Mouse (Mus musculus) embryonic facial prominence, embryonic 11.5 days (tissue): ENCODE data around the gene Etfb. TPM values are rescaled to one million over a fixed set of nuclear protein-coding genes. Genes with fewer than 3 reads are reported as not detected.

ENCODE experiments used
- ATAC-seq: fragments of 200-750 bp; cut with Nextera tagmentation; replicated peaks from 2 replicates; pipeline ENCODE4 v1.8.0; 2017; ENCODE audit warnings: low read depth; ENCODE audit not compliant: insufficient number of reproducible peaks, low FRiP score, low TSS enrichment
- DNase-seq: peaks from one replicate; pipeline ENCODE4 v3.0.0-alpha.2; 2015; ENCODE audit warnings: low spot score
- H3K27ac ChIP-seq: fragments of 300-500 bp; sonication (generic); replicated peaks from 2 replicates; pipeline ENCODE4 v1.5.1; 2014; ENCODE audit warnings: mild to moderate bottlenecking, low read depth, low read length, control low read depth
- H3K27me3 ChIP-seq: fragments of 300-500 bp; sonication (generic); 2 replicates; pipeline ENCODE4 v1.6.1; 2014; ENCODE audit warnings: mild to moderate bottlenecking, low read length, moderate library complexity, mixed read lengths; ENCODE audit not compliant: control insufficient read depth, insufficient read depth
- H3K36me3 ChIP-seq: fragments of 300-500 bp; sonication (generic); replicated peaks from 2 replicates; pipeline ENCODE4 v1.6.1; 2014; ENCODE audit warnings: low read depth, mild to moderate bottlenecking, low read length, moderate library complexity, mixed read lengths; ENCODE audit not compliant: control insufficient read depth, insufficient read depth
- H3K4me1 ChIP-seq: fragments of 300-500 bp; sonication (generic); 2 replicates; pipeline ENCODE4 v1.6.1; 2014; ENCODE audit warnings: low read length, mixed read lengths; ENCODE audit not compliant: control insufficient read depth, insufficient read depth
- H3K4me2 ChIP-seq: fragments of 300-500 bp; sonication (generic); 2 replicates; pipeline ENCODE4 v1.6.1; 2014; ENCODE audit warnings: low read depth, mild to moderate bottlenecking, control low read depth, low read length, moderate library complexity
- H3K4me3 ChIP-seq: fragments of 300-500 bp; sonication (generic); 2 replicates; pipeline ENCODE4 v1.5.1; 2014; ENCODE audit warnings: low read depth, low read length, control low read depth
- H3K9ac ChIP-seq: fragments of 300-500 bp; sonication (generic); replicated peaks from 2 replicates; pipeline ENCODE4 v1.6.1; 2014; ENCODE audit warnings: mild to moderate bottlenecking, control low read depth, low read length
- H3K9me3 ChIP-seq: fragments of 300-500 bp; sonication (generic); replicated peaks from 2 replicates; pipeline ENCODE4 v1.6.1; 2016; ENCODE audit warnings: mild to moderate bottlenecking, low read length, inconsistent platforms, mixed read lengths; ENCODE audit not compliant: control insufficient read depth
- WGBS: fragments of 180-500 bp; shearing (Covaris S2); extraction: QIAGEN DNeasy Blood & Tissue Kit; methylation state at CpG from one replicate; pipeline ENCODE4 v1.1.7; 2014; 5-methylcytosine and 5-hydroxymethylcytosine counted together
- polyA plus RNA-seq: library from polyadenylated mRNA; unstranded; fragments of >200 nt; fragmentation: Nextera tagmentation; extraction: Ambion mirVana; gene quantifications from 2 replicates; pipeline ENCODE4 v1.2.1, GENCODE M21; 2014

Gene Etfb
- polyA plus RNA-seq, 1 experiment from 2014 or later = 240 TPM

GRCm38 (mm10) chr7:43440482-43440881 lies 3.4 kb upstream of the Etfb start, which contains the start of gene Cldnd2:
Gene Cldnd2 (plus strand): TSS chr7:43440782.
- H3K27me3 ChIP-seq = no peaks in the 10 kb centered on the region
- ATAC-seq (no peak), DNase-seq (no peak)
- no peak within 1 kb of the TSS for H3K4me2 ChIP-seq
- WGBS = 82% methylated on average over 6 of the region's 6 CpGs
- no peaks in the 10 kb centered on the region for H3K36me3 ChIP-seq
- no peak within 1 kb of the TSS for H3K4me3 ChIP-seq
- H3K27ac ChIP-seq = no peak within 1 kb of the TSS
- no peaks in the 10 kb centered on the region for H3K9me3 ChIP-seq
- H3K9ac ChIP-seq = no peak within 1 kb of the TSS
- H3K4me1 ChIP-seq = no peaks in the 10 kb centered on the region

- WGBS = 77% methylated on average over 3 of the region's 3 CpGs
- ATAC-seq = no peak
These were observed 2.8 kb upstream of the Etfb start for GRCm38 (mm10) chr7:43441071-43441470.

GRCm38 (mm10) chr7:43442684-43443083 lies 1.2 kb upstream of the Etfb start:
- DNase-seq = no peak
- Histone ChIP-seq H3K4me1 (no peaks in the 10 kb centered on the region), H3K9ac (peak overlapping the region; percentile 67), H3K4me2 (peak overlapping the region; percentile 84), H3K4me3 (peak overlapping the region; percentile 47), H3K36me3 (no peaks in the 10 kb centered on the region), H3K27me3 (no peaks in the 10 kb centered on the region), H3K9me3 (no peaks in the 10 kb centered on the region), H3K27ac (peak overlapping the region; percentile 77)
- ATAC-seq = no peak
- WGBS = 9% methylated on average over 9 of the region's 9 CpGs

More at GRCm38 (mm10) chr7:43441071-43441470, 2.8 kb upstream of the Etfb start:
- Histone ChIP-seq H3K4me2 (no peak overlapping the region), H3K27me3 (no peaks in the 10 kb centered on the region), H3K4me3 (no peak overlapping the region), H3K9ac (no peak overlapping the region), H3K4me1 (no peaks in the 10 kb centered on the region), H3K36me3 (no peaks in the 10 kb centered on the region), H3K9me3 (no peaks in the 10 kb centered on the region), H3K27ac (no peak overlapping the region)
- DNase-seq = no peak

GRCm38 (mm10) chr7:43443126-43443916 lies 562 bp upstream of the Etfb start:
- no peaks in the 10 kb centered on the region for H3K9me3 ChIP-seq
- ATAC-seq (peak; percentile 88), DNase-seq (peak; percentile 70)
- H3K9ac ChIP-seq = peak overlapping the region; percentile 67
- peak overlapping the region; percentile 77 for H3K27ac ChIP-seq
- WGBS = under 1% methylated on average over 36 of the region's 36 CpGs
- H3K4me2 ChIP-seq = peak overlapping the region; percentile 84
- H3K4me3 ChIP-seq = peak overlapping the region; percentile 47
- H3K4me1 ChIP-seq = no peaks in the 10 kb centered on the region
- H3K36me3 ChIP-seq = no peaks in the 10 kb centered on the region
- no peaks in the 10 kb centered on the region for H3K27me3 ChIP-seq

- H3K4me3 ChIP-seq = no peak overlapping the region
- no peaks in the 10 kb centered on the region for H3K27me3 ChIP-seq
- no peak overlapping the region for H3K9ac ChIP-seq
- no peak for DNase-seq
- 89% methylated on average over 4 of the region's 4 CpGs for WGBS
- no peak overlapping the region for H3K27ac ChIP-seq
- no peak for ATAC-seq
- H3K4me2 ChIP-seq = no peak overlapping the region
- H3K9me3 ChIP-seq = no peaks in the 10 kb centered on the region
- H3K36me3 ChIP-seq = no peaks in the 10 kb centered on the region
- H3K4me1 ChIP-seq = no peaks in the 10 kb centered on the region
These were observed 3.9 kb downstream of the Etfb start for GRCm38 (mm10) chr7:43447801-43448200.

- no peak overlapping the region for H3K4me3 ChIP-seq
- H3K27ac ChIP-seq = no peak overlapping the region
- DNase-seq (no peak), ATAC-seq (no peak)
- WGBS = 76% methylated on average over 2 of the region's 3 CpGs
- H3K4me1 ChIP-seq = no peaks in the 10 kb centered on the region
- H3K9ac ChIP-seq = no peak overlapping the region
- no peaks in the 10 kb centered on the region for H3K9me3 ChIP-seq
- H3K4me2 ChIP-seq = no peak overlapping the region
- H3K36me3 ChIP-seq = no peaks in the 10 kb centered on the region
- no peaks in the 10 kb centered on the region for H3K27me3 ChIP-seq
These were observed 4.4 kb downstream of the Etfb start for GRCm38 (mm10) chr7:43448246-43448645.

GRCm38 (mm10) chr7:43449811-43450210 lies 5.9 kb downstream of the Etfb start:
- no peaks in the 10 kb centered on the region for H3K4me1 ChIP-seq
- no peak overlapping the region for H3K27ac ChIP-seq
- no peak overlapping the region for H3K4me3 ChIP-seq
- no peak overlapping the region for H3K9ac ChIP-seq
- no peaks in the 10 kb centered on the region for H3K9me3 ChIP-seq
- H3K36me3 ChIP-seq = no peaks in the 10 kb centered on the region
- no peak overlapping the region for H3K4me2 ChIP-seq
- WGBS = 100% methylated on average over 2 of the region's 2 CpGs
- H3K27me3 ChIP-seq = no peaks in the 10 kb centered on the region
- ATAC-seq = no peak
- DNase-seq = no peak

- 95% methylated on average over 11 of the region's 11 CpGs for WGBS
- Histone ChIP-seq H3K4me3 (no peak overlapping the region), H3K4me1 (no peaks in the 10 kb centered on the region), H3K36me3 (peaks cover 4% of the 10 kb centered on the region; the same call in 1 of the 2 replicates), H3K4me2 (no peak overlapping the region), H3K9me3 (no peaks in the 10 kb centered on the region), H3K9ac (no peak overlapping the region), H3K27me3 (no peaks in the 10 kb centered on the region), H3K27ac (no peak overlapping the region)
- DNase-seq = no peak
- no peak for ATAC-seq
These were observed 7.8 kb downstream of the Etfb start for GRCm38 (mm10) chr7:43451726-43452125.
